Mouse (Mus musculus): ENCODE data around the gene 4930595D18Rik. TPM values are rescaled to one million over a fixed set of nuclear protein-coding genes. Genes with fewer than 3 reads are reported as not detected.

Gene 4930595D18Rik
- total RNA-seq (2021), result not detected

DNA sequence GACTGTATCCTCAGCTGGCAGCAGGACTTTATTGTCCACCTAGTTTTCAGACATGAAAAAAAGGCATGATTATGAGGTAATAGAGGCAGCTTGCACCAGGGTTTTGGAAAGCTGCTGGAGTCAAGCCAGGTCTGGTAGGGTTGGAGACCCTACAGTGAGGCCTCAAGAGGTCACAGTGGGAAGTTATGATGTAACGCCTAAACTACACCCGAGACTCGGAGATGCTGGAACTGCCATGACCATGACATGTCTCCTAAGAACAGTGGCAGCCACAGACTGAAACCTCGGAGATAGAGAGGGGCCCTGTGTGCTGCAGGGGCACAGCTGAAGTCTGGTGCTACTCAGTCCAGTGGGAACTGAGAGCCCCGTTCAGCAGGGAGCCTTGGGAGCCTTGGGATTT, at the start of gene 4930595D18Rik:
Gene 4930595D18Rik, minus strand, starts transcription at position 16 of the 400 bp plus-strand sequence.
- DNase-seq, result no peak

- no peak for DNase-seq
Measured at GRCm38 (mm10) chr12:111233798-111234197, 49.5 kb upstream of the 4930595D18Rik start.

DNA sequence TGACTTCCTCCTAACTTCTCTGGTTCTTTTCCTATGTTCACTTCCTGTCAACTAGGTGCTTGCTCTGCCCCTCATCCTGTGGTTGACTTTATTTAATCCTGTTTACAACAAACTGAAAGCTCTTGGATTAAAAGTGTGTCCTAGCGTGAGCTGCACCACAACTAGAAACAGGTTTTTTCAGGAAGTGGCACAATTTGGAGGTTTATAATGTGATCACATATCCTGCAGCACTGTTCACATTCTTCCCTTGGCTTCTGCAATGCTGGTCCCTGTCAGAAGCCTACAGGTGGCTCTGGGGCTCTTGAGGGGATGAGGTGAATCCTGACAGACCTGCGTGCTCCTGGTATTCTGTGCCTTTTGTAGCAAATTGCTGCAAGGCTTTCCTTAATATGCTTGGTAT, 46.5 kb upstream of the 4930595D18Rik start:
- DNase-seq, result no peak

- no peak for DNase-seq
Measured at GRCm38 (mm10) chr12:111228488-111228887, 44.2 kb upstream of the 4930595D18Rik start.

- no peak for DNase-seq
Measured at GRCm38 (mm10) chr12:111227410-111227809, 43.1 kb upstream of the 4930595D18Rik start.

- no peak for DNase-seq
Measured at GRCm38 (mm10) chr12:111225197-111225780, 41.0 kb upstream of the 4930595D18Rik start.

- DNase-seq, result no peak
Measured at GRCm38 (mm10) chr12:111218867-111219266, 34.6 kb upstream of the 4930595D18Rik start.

GRCm38 (mm10) chr12:111211729-111212128, 27.4 kb upstream of the 4930595D18Rik start:
- DNase-seq, result no peak

DNA sequence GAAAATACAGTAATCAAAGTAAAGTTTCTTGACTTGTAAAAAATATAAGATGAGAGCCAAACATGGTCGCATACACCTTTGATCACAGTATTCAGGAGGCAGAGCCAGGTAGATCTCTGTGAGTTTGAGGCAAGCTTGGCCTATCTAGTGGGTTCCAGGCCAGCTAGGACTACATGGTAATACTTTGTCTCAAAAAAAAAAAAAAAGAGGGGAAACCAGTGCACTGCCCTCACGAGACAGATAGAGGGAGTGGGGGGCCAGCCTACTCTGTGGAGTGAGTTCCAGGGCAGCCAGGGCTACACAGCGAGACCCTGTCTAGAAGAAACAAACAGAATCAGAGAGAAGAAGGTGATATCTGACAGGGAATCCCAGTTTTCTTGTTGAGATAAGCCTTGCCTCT, 23.4 kb upstream of the 4930595D18Rik start:
- no peak for DNase-seq

DNA sequence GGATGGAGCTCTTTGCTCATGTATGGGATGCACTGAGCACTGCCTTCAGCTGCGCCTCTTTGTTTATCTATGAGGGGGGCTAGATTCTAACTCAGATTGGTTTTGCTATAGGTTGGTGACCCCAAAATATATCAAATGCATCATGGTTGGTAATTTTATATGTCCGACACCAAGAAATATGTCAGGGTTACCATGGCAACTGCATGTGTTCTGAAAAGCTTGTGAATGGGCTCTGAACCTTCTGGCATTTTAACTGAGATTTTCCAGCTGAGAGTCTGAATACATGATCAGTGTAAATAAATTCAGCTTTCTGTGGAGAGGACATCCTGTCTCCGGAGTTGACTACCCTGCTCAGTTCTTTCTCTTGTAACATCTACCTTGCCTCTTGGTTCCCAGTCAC, 19.7 kb upstream of the 4930595D18Rik start:
- DNase-seq, result no peak

- peak; percentile 21 to 33 for DNase-seq
Measured at GRCm38 (mm10) chr12:111203076-111203475, 18.8 kb upstream of the 4930595D18Rik start.

GRCm38 (mm10) chr12:111196548-111196947, 12.3 kb upstream of the 4930595D18Rik start:
- DNase-seq, result no peak

- peak; percentile 20 to 26 for DNase-seq
Measured at GRCm38 (mm10) chr12:111193331-111193730, 9.0 kb upstream of the 4930595D18Rik start.

GRCm38 (mm10) chr12:111192777-111193176, 8.5 kb upstream of the 4930595D18Rik start:
- DNase-seq, result no peak

GRCm38 (mm10) chr12:111190891-111191290, 6.6 kb upstream of the 4930595D18Rik start:
- no peak for DNase-seq

DNA sequence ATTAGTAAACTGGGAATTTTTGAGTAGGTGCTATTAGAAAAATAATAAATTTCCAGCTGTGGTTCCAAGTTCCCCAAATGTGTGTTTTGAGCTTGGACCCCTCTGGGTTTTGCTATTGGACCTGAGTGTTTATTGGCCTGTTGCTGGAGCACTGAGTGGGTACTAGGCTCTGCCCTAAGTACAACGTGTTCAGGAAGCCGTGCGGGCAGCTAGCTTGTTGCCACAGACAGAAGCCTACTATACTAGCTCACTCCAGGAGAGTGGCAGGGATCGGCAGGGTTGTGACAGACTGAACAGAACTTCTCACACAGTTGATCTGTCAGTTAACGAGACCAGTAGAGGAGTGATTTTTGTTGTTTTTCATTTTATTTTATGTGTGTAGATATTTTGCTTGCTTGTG, 6.1 kb upstream of the 4930595D18Rik start:
- no peak for DNase-seq

DNA sequence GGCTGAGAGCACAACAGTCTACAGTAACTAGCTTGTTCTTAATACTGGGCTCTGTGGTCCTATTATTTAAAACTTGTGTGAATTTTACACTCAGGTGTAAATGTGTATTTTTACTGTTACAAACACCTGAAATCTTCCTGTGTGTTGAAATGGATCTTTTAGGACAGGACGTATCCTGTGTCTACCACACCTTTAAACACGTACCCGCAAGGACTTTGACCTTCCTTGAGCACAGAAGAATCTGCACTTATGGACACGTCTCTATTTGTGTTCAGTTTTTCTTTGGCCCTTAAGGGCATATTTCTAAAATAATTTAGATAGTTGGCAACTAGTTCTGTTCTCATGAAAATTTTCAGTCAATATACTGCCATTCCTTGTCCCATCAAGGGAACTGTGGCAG, 4.0 kb upstream of the 4930595D18Rik start:
- no peak for DNase-seq

GRCm38 (mm10) chr12:111186986-111187385, 2.7 kb upstream of the 4930595D18Rik start:
- DNase-seq, result no peak

GRCm38 (mm10) chr12:111182378-111182777, 1.9 kb downstream of the 4930595D18Rik start:
- DNase-seq, result no peak

DNA sequence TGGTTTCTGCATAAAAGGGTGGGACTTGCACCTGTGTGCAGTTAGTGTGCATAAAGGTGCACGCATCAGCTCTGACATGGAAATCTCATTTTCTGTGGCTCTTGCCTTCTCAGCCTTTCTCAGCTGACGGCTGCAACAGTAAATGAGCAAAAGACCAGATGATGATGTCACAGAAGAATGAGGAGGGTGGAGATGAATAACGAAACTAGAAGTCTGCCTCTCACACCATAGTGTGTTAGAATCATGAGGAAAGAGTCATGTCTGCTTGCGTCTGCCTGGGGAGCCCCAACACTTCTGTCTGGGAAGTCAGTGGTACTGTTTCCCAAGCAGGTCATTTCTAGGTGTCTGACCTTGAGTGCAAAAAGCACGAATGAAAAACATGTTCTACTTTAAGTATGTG, 2.4 kb downstream of the 4930595D18Rik start:
- no peak for DNase-seq

- no peak for DNase-seq
Measured at GRCm38 (mm10) chr12:111178772-111179171, 5.5 kb downstream of the 4930595D18Rik start.

DNA sequence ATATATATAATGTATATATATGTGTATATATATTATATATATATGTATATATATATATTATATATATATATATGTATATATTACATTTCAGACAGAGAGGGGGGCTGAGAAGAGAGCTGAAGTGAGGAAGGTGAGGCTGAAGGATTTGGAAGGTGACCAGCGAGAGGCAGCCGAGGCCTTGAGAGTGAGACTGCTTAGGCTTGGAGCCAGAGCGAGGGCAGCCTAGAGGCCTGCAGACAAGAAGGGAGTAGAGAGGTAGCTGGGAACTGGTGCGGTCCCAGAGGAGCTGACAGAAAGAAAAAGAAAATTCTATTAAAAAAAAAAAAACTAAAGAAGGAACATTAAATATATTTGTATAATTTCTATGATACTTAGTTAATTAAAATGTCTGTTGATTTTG, 15.4 kb downstream of the 4930595D18Rik start:
- no peak for DNase-seq

- DNase-seq, result peak in 1 of 2 experiments; percentile 37
Measured at GRCm38 (mm10) chr12:111166681-111167289, 17.5 kb downstream of the 4930595D18Rik start.

DNA sequence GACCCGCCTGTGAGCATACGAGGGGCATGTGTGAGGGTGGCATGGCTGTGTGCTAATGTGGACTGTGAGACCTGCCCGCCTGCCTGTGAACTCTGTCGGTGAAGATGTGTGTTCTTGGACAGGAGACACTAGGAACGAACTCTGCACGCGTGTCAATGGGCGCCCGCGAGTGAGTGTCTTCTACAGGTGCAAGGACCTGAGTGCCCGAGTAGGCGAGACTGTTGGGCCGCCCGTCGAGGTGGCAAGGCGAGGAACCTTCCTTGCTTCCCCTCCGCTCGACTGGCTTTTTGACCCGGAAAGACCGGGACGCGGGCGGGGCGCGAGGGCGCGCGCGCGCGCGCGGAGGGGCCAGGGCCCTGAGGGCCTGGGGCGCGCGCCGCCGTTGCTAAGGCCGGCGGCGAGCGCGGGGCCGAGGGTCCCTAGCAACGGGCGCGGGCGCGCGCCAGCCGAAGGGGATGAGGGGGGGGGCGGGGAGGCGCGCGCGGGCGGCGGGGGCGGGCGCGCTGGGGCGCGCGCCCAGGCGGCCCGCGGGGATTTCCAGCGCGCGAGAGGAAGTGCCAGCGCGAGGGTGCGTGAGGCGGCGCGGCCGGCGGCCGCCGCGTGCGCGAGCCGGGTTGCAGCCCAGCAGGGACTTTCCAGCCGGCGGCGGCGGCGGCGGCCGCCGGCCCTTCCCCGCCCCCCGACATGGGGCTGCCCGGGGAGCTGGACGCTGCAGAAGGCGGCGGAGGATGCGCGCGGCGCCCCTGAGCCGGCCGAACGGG, 18.3 kb downstream of the 4930595D18Rik start, which contains the start of gene Traf3:
Gene Traf3, plus strand, starts transcription at position 540 of the 761 bp plus-strand sequence.
- peak; percentile 44 to 47 for DNase-seq

Data from layer of hippocampus, postnatal 36 days (tissue).